Mouse (Mus musculus) adrenal gland, postnatal 25 days (tissue): Measurements from ENCODE around the gene Bora. TPM values are rescaled to one million over a fixed set of nuclear protein-coding genes. Genes with fewer than 3 reads are reported as not detected.

Source experiments
- DNase-seq: peaks from one replicate; pipeline ENCODE4 v3.0.0; 2021; ENCODE audit warnings: mixed read lengths
- total RNA-seq: library from RNA; stranded (reverse); gene quantifications from 2 replicates; pipeline ENCODE4 v1.2.3, GENCODE M21; 2021

The Bora gene
- total RNA-seq, 1 experiment from 2014 or later: 6.6 TPM

DNA sequence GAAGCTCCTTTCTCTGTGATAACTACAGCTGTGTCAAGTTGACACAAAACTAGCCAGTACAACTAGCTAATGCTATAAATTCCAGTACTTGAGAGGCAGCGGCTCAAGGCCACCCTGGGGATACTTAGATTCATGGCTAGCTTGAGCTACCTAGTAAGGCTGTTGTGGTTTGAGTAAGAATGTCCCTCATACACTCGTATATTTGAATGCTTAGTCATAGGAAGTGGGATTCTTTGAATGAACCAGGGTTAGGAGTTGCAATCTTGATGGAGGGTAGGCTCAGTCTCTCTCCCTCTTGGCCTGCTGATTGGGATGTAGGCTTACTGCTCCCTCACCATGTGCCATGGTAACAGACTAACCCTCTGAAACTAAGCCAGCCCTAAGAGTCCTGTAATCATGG, 17.1 kb downstream of the Bora start:
- no peak for DNase-seq

DNA sequence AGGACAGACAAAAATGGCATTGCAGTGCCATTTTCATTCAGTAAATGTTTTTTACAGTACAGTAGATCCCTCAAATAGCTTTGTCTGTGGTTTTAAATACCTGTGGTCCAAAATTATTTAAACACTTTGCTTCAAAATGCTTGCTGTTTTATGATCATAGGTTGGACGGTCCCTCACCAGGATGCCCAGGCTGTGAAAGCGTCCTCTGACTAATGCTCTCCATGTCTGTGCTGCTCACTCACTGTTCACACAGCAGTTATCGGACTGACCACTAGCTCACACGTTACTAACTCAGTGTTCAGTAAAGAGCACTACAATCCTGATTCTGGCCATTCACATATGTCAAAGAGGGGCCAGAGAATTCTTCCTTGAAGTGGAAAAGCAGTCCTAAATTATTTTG, 25.1 kb downstream of the Bora start:
- DNase-seq: no peak

DNA sequence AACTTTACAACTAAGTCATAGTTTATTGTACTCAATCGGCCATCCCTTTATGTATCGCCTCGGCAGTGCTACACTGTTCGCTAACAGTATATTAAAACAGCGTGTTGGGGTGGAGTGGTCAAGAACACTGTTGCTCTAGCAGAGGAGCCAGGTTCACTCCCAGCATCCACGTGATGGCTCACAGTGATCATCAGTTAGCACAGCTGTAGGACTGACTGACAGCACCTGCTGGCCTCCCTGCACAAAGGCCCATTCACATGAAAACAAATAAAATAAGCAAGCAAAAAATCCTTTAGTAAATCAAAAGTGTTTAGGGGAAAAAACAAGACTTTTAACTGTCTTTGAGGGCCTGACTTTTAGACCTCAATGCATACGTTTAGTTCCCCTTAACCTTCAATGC, 42.9 kb downstream of the Bora start:
- DNase-seq: no peak

DNA sequence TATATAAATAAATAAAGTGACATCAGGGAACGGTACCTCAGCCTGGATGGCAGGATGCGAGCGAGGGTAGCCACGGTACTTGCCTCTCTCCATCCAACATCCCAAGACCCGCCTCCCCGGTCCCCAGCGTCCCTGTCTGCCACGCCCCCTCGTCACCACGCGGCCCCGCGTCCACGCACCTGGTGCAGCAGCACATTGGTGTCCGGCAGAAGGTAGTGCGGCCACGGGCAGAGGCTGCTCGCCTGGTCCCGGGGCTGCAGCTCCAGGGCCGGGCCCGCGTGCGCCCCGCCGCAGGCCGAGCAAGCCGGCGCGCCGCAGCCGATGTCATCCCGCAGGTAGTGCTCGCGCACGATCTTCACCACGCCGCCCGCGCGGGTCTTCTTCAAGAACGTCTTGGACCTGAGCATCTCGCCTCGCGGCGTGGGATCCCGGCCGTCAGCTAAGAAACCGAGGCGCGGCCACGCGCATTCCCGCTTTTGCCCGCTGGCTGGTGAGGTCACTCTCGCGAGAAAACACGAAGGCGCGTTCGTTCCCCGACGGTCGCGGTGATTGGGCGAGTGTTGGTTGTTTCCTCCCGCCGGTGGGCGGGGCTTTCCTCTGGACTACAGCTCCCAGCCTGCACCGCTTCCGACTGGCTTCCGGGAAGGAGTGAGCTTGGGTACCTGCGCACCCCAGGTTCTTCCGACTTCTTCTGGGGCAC, 53.4 kb downstream of the Bora start, which contains the start of the genes Pibf1 and Dis3:
Pibf1 (plus strand) TSS at position 158 of the 700 bp plus-strand sequence.
Dis3 (minus strand) TSS at position 504 of the 700 bp plus-strand sequence.
- peak; percentile 99 for DNase-seq

DNA sequence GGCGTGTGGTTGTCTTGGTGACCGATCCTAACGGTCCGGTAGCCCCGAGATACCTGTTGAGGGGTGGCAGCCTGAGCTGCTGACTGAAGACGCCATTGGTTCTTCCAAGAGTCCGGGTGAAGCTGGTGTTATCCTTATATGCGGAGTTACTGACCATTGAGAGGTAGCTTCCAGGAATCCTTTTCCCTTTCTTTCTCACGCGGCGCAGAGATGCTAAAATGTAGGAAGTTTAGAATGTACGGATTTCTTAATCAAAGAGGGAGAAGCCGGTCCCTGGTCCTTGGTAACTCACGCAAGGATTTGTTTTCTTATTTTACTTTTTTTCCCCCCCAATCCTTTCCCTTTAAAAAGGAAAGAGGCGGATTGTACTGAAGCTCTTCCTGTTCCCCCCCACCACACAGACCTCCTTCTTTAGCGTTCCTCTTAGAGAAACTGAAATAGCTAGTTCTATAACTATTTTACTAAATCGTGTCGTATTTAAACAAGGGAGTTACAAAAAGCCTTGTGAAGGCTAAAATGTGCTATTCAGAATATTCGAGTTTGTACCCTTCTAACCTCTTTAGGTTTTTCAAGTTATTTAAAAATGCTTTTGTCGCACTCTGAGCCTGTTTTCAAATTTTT, 54.1 kb downstream of the Bora start:
- DNase-seq: no peak

DNA sequence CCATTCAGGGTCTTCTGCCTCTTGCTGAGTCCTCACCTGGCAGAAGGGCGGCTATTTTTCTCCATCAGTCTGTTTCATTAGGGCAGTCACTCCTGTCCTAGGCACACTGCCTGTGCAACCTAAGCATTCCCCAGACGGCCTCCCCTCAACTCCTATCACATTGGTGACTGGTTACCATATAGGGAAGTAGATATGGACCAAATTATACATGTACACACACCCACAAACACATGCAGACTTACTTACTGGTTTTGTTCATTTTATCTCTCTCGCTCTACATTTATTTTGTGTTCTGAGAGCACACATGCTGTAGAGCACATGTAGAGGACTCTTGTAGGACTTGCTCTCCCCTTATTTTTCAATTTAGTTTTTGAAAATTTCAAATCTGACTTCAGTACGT, 57.0 kb downstream of the Bora start:
- no peak for DNase-seq

DNA sequence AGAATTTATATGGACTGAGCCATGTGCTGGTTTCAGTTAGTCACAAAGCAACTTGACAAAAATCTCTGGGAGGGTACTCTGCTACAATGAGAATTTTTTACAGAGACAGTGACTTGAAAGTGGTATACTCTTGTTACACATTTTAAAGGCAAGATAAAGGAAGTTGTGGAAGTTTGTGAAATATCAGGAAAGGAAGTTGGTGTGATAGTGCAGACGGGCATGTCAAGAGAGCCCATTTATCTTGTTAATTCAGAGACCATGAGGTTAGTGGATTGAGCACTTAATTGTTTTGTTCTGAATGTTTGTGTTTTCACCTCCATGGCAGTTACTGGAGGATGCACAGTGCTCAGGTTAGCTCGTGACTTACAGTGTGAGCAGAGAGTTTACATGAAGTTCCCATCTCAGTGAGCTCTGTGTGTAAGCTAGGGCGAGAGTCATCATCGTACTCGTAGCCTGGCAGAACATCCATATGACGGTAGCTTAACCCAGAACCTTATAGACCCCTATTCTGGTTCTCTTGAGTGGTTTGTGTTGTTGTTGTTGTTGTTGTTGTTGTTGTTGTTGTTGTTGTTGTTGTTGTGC, 58.6 kb downstream of the Bora start:
- no peak for DNase-seq

DNA sequence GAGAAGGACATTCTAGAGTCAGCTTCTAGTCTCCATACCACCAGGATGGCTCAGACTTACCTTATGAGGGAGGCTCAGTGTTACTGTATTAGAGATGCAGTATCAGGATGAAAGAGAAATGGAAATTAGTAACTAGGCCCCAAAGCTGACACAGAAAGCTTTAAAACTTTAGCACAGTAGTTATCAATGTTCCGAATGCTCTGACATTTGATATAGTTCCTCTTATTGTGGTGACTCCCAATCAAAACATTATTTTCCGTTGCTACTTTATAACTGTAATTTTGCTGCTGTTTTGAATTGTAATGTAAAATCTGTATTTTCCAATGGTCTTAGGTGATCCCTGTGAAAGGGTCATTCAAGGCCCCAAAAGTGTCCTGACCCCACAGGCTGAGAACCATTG, 60.6 kb downstream of the Bora start:
- DNase-seq: no peak

DNA sequence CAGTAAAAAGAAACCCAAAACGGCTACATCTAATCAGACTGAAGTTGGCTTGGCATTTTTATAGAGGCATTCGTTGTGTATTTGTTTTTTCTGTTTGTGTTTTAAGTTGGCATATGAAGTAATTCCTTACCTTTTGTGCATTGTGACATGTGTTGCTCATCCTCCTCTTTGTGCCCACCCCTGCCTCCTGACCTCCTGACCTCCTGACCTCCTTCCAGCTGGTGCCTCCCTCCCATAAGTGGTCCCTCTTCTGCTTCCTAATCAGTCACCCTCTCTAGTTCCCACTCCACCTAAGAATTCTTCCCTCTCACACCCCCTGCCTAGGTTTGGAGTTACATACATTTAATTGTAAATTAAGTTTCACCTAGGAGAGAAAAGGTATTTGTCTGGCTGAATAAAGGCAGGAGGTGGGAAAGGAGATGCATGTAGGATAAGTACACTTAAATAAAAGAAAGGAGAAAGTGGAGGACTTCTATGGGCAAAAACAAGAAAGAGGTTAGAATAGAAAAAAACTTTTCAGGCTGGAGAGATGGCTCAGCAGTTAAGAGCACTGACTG, 61.7 kb downstream of the Bora start:
- no peak for DNase-seq

DNA sequence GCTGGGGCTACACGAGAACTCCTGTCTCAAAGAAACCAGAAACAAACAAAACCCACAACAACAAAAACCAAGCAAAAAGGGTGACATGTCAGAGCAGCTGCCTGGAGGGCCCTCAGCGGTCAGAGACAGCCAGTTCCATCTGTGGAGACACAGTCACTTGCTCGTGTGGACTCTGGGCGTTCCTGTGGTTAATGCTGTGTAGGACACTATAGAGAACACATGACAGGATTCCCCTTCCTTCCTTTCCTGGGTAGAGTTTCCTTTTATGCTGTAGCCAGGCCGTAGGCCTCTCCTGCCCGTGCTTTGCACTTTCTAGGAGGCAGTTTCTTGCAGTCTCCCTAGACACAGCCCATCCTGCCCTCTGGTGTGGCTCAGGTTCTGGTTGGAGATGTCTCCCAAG, 62.7 kb downstream of the Bora start:
- DNase-seq: no peak

DNA sequence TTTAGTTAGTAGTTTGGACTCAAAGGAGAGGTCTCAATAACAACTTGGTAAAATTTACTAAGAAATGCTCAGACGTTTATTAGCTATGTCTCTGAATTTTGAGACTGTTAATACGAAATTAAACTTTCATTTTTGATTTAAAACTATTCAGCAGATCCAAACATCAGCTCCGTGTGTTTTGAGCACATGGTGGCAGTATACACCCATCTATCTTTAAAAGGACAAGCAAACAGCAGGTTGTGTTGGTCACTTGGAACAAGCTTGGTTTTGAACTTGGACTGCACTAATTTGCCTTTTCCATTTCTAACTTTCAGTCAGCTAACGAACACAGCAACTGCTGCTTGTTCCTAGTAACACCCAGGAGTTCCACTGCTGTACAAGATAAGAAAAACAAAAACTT, 71.6 kb downstream of the Bora start:
- DNase-seq: no peak

DNA sequence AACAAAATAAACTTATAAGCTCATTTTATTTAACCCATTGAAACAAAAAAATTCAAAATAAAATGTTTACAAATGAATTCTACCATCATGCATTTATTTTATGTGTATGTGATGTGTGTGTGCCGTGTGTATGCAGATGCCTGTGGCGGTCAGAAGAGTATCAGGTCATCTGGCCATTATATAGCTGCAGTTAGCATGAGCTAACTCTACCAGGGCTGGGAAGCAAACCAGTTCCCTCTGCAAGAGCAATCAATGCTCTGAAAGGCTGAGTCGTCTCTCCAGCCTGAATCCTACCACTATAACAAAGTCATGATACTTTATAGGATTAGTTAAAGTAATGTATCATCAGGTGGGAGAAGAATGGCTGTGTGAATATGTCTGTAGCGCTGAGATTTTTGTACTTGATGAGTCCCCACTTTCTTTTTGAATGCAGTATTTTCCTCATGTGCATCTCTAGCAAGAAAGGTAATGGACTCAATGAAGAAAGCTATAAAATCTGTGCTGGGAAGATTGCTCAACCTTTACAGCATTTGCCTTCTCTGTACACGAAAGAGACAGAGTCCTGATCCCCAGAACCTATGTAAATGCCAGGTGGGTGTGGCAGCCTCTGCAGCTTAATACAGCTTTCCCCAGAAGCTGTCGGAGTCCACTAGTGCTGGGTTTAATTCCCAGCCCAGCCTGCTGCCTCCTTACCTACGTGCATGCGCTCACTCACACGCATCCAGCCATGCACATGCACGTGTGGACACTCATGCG, 75.7 kb downstream of the Bora start:
- no peak for DNase-seq

DNA sequence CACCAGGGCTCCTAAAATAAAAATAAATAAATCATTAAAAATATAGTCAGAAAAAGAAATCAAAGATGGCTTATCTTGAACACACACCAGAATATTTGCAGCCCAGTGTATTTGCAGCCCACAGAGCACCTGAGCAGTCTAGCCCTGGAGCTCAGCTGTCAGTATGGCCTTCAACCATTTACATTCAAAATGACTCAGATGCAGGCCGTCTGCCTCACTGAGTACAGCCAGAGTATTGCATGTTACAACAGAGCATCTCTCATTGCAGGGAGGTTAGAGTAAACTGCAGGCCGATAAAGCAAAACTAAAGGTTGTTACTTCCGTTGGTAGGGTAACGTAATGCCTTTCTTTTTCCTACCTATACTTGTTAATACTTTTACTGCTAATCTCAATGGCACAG, 78.1 kb downstream of the Bora start:
- no peak for DNase-seq

Other genes with a start within 250 kb of the Bora start
- 4.4 TPM in 1 of 2 replicates, not detected in the other for gene Rpl36a-ps1, start 51.9 kb upstream of the Bora start, total RNA-seq
- 31.1 and 35.6 TPM in 2 replicates for gene Mzt1, start 88 bp upstream of the Bora start, total RNA-seq
- 10.8 and 13.8 TPM in 2 replicates for gene Pibf1, start 53.2 kb downstream of the Bora start, total RNA-seq
- 21.2 and 24.9 TPM in 2 replicates for gene Dis3, start 53.5 kb downstream of the Bora start, total RNA-seq